Mouse (Mus musculus): Measurements from ENCODE around the gene Col4a2. TPM values are rescaled to one million over a fixed set of nuclear protein-coding genes. Genes with fewer than 3 reads are reported as not detected.

Gene Col4a2
- polyA plus RNA-seq, 1 experiment from 2014 or later: 189 TPM

- Histone ChIP-seq H3K4me1 (ENCODE audit: insufficient read depth, low read depth, low read length) (no peaks in the 10 kb centered on the region), H3K9ac (replicated peaks; ENCODE audit: low read depth) (no peak overlapping the region), H3K4me2 (replicated peaks; ENCODE audit: low read depth, low read length) (no peak overlapping the region), H3K9me3 (ENCODE audit: low read length) (no peaks in the 10 kb centered on the region), H3K27ac (ENCODE audit: low read length) (peak overlapping the region; percentile 71), H3K4me3 (ENCODE audit: low read depth, low read length) (no peak overlapping the region), H3K27me3 (replicated peaks; ENCODE audit: insufficient read depth, low read length) (no peaks in the 10 kb centered on the region), H3K36me3 (ENCODE audit: insufficient read depth, low read length) (peaks cover 42% of the 10 kb centered on the region)
- TF ChIP-seq CTCF (IDR thresholded peaks at IDR 0.05): no peak
- no peak for TF ChIP-seq EP300 (IDR thresholded peaks at IDR 0.05)
- DNase-seq (ENCODE audit: low spot score) (no peak), ATAC-seq (no peak)
- WGBS: 78% methylated on average over 4 of the region's 4 CpGs
These were observed 92.0 kb downstream of the Col4a2 start for GRCm38 (mm10) chr8:11404614-11405013.

GRCm38 (mm10) chr8:11405722-11406481 is 93.3 kb downstream of the Col4a2 start:
- Histone ChIP-seq H3K36me3 (ENCODE audit: insufficient read depth, low read length) (peaks cover 44% of the 10 kb centered on the region), H3K4me3 (ENCODE audit: low read depth, low read length) (no peak overlapping the region), H3K27ac (ENCODE audit: low read length) (peak overlapping the region; percentile 71), H3K9ac (replicated peaks; ENCODE audit: low read depth) (no peak overlapping the region), H3K9me3 (ENCODE audit: low read length) (no peaks in the 10 kb centered on the region), H3K4me2 (replicated peaks; ENCODE audit: low read depth, low read length) (no peak overlapping the region), H3K27me3 (replicated peaks; ENCODE audit: insufficient read depth, low read length) (no peaks in the 10 kb centered on the region), H3K4me1 (ENCODE audit: insufficient read depth, low read depth, low read length) (no peaks in the 10 kb centered on the region)
- peak; percentile 88 for DNase-seq (ENCODE audit: low spot score)
- peak; percentile 89 for ATAC-seq
- WGBS: 36% methylated on average over 13 of the region's 13 CpGs
- peak; percentile 52 for TF ChIP-seq CTCF (IDR thresholded peaks at IDR 0.05)
- TF ChIP-seq EP300 (IDR thresholded peaks at IDR 0.05): peak; percentile 15; the same call in 1 of the 2 replicates

DNA sequence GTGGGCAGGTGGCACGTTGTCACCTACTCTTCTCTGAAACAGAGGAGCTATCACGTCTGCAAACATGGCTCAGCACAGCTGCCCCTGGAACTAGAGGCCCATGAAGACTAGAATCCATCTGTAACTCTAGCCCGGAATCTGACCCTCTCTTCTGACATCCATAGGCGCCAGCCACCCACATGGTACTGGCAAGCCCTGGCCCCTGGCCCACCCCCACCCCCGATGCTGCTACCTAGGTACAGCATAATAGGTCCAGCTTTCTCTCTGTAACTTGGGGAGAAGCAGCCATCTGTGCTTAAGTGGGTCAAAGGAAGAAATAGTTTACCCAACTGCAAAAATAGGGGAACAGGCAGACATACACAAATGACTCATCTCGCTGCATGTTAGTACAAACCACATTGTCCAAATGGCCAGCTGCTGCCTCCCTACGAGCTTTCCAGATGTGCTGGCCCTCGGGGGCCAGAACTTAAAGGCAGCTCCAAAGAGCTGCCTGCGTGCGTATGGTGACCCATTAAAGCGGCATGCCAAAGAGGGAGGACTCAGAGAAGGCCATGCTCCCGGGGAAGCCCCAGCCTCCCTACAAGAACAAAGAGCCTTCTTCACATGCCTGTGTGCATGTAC is 99.0 kb downstream of the Col4a2 start:
- TF ChIP-seq EP300 (IDR thresholded peaks at IDR 0.05) (peak; percentile 75), CTCF (IDR thresholded peaks at IDR 0.05) (no peak)
- H3K27ac ChIP-seq (ENCODE audit: low read length): peak overlapping the region; percentile 78
- DNase-seq (ENCODE audit: low spot score) (peak; percentile 88), ATAC-seq (peak; percentile 86)
- no peak overlapping the region for H3K4me3 ChIP-seq (ENCODE audit: low read depth, low read length)
- 42% methylated on average over 12 of the region's 12 CpGs for WGBS
- no peaks in the 10 kb centered on the region for H3K9me3 ChIP-seq (ENCODE audit: low read length)
- no peak overlapping the region for H3K9ac ChIP-seq (replicated peaks; ENCODE audit: low read depth)
- H3K4me2 ChIP-seq (replicated peaks; ENCODE audit: low read depth, low read length): no peak overlapping the region
- peaks cover 40% of the 10 kb centered on the region for H3K36me3 ChIP-seq (ENCODE audit: insufficient read depth, low read length)
- peaks cover 4% of the 10 kb centered on the region; the same call in 1 of the 2 replicates for H3K4me1 ChIP-seq (ENCODE audit: insufficient read depth, low read depth, low read length)
- no peaks in the 10 kb centered on the region for H3K27me3 ChIP-seq (replicated peaks; ENCODE audit: insufficient read depth, low read length)

GRCm38 (mm10) chr8:11412450-11412849 is 99.8 kb downstream of the Col4a2 start:
- 49% methylated on average over 5 of the region's 5 CpGs for WGBS
- no peaks in the 10 kb centered on the region for H3K27me3 ChIP-seq (replicated peaks; ENCODE audit: insufficient read depth, low read length)
- ATAC-seq (peak; percentile 32; the same call in 1 of the 2 replicates), DNase-seq (ENCODE audit: low spot score) (peak; percentile 46)
- no peak overlapping the region for H3K4me2 ChIP-seq (replicated peaks; ENCODE audit: low read depth, low read length)
- peaks cover 4% of the 10 kb centered on the region; the same call in 1 of the 2 replicates for H3K4me1 ChIP-seq (ENCODE audit: insufficient read depth, low read depth, low read length)
- peak overlapping the region; percentile 78 for H3K27ac ChIP-seq (ENCODE audit: low read length)
- H3K4me3 ChIP-seq (ENCODE audit: low read depth, low read length): no peak overlapping the region
- no peaks in the 10 kb centered on the region for H3K9me3 ChIP-seq (ENCODE audit: low read length)
- TF ChIP-seq EP300 (IDR thresholded peaks at IDR 0.05) (no peak), CTCF (IDR thresholded peaks at IDR 0.05) (no peak)
- H3K9ac ChIP-seq (replicated peaks; ENCODE audit: low read depth): no peak overlapping the region
- H3K36me3 ChIP-seq (ENCODE audit: insufficient read depth, low read length): peaks cover 40% of the 10 kb centered on the region

GRCm38 (mm10) chr8:11414304-11414703 is 101.7 kb downstream of the Col4a2 start:
- Histone ChIP-seq H3K36me3 (ENCODE audit: insufficient read depth, low read length) (peaks cover 26% of the 10 kb centered on the region), H3K9ac (replicated peaks; ENCODE audit: low read depth) (no peak overlapping the region)

GRCm38 (mm10) chr8:11415089-11415488 is 102.5 kb downstream of the Col4a2 start:
- Histone ChIP-seq H3K27ac (ENCODE audit: low read length) (no peak overlapping the region), H3K36me3 (ENCODE audit: insufficient read depth, low read length) (peaks cover 26% of the 10 kb centered on the region), H3K9me3 (ENCODE audit: low read length) (no peaks in the 10 kb centered on the region), H3K4me1 (ENCODE audit: insufficient read depth, low read depth, low read length) (peaks cover 4% of the 10 kb centered on the region; the same call in 1 of the 2 replicates), H3K27me3 (replicated peaks; ENCODE audit: insufficient read depth, low read length) (no peaks in the 10 kb centered on the region), H3K4me2 (replicated peaks; ENCODE audit: low read depth, low read length) (no peak overlapping the region), H3K4me3 (ENCODE audit: low read depth, low read length) (no peak overlapping the region), H3K9ac (replicated peaks; ENCODE audit: low read depth) (no peak overlapping the region)
- ATAC-seq (no peak), DNase-seq (ENCODE audit: low spot score) (no peak)
- TF ChIP-seq EP300 (IDR thresholded peaks at IDR 0.05) (no peak), CTCF (IDR thresholded peaks at IDR 0.05) (peak; percentile 46)
- 85% methylated on average over 10 of the region's 10 CpGs for WGBS

More at GRCm38 (mm10) chr8:11414304-11414703, 101.7 kb downstream of the Col4a2 start:
- Histone ChIP-seq H3K27me3 (replicated peaks; ENCODE audit: insufficient read depth, low read length) (no peaks in the 10 kb centered on the region), H3K4me1 (ENCODE audit: insufficient read depth, low read depth, low read length) (peaks cover 4% of the 10 kb centered on the region; the same call in 1 of the 2 replicates), H3K4me2 (replicated peaks; ENCODE audit: low read depth, low read length) (no peak overlapping the region), H3K27ac (ENCODE audit: low read length) (no peak overlapping the region), H3K4me3 (ENCODE audit: low read depth, low read length) (no peak overlapping the region), H3K9me3 (ENCODE audit: low read length) (no peaks in the 10 kb centered on the region)
- ATAC-seq (no peak), DNase-seq (ENCODE audit: low spot score) (no peak)
- TF ChIP-seq EP300 (IDR thresholded peaks at IDR 0.05): no peak
- TF ChIP-seq CTCF (IDR thresholded peaks at IDR 0.05): no peak
- WGBS: 67% methylated on average over 8 of the region's 8 CpGs
